Mouse (Mus musculus): ENCODE measurements around the gene Gm5105. TPM values are rescaled to one million over a fixed set of nuclear protein-coding genes. Genes with fewer than 3 reads are reported as not detected.

Gm5105 gene
- polyA plus RNA-seq, 1 experiment from 2014 or later: not detected

DNA sequence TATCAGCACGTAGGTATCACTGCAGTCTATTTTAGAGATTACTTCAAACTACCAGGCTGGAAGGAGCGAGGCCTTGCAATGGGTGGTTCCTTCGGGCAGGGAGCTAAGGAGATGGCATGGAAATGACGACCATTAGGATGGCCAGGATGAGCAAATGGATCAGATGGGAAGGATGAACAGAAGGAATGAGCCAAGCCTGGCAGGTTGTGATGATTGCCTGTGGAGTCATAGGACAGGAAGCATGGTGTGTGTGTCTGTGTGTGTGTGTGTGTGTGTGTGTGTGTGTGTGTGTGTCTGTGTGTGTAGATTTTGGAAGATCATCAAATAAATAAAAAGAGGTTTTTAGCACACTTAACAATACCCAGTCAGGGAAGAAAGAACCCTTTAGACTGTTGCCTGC lies 44.5 kb downstream of the Gm5105 start:
- WGBS: 76% methylated on average over 4 of the region's 4 CpGs

DNA sequence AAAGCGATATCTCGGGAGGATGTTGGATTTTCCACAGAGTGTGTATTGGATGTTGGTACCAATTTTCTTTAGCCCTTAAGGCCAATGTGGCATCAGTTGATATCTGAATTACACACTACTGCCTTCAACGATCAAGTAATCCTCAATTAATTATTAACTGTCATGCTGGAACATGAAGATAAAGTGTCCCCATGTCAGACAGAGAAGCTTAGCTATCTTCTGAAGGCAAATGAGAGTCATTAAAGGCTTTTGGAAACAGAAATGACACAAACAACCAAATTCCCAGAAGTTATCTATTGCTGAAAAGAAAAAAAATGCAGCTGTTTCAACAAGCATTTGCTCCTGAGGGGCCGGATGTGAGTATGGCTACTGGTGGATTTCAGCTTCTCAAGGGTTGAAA lies 45.2 kb downstream of the Gm5105 start:
- DNase-seq (no peak), ATAC-seq (ENCODE audit: low FRiP score, low TSS enrichment) (no peak)
- WGBS: 66% methylated on average over 4 of the region's 4 CpGs
- Histone ChIP-seq H3K9ac (replicated peaks; ENCODE audit: low read length) (no peak overlapping the region), H3K9me3 (ENCODE audit: control insufficient read depth, low read length) (no peaks in the 10 kb centered on the region), H3K4me2 (ENCODE audit: low read length) (no peak overlapping the region), H3K27ac (replicated peaks; ENCODE audit: low read depth, low read length) (no peak overlapping the region), H3K4me3 (replicated peaks; ENCODE audit: low read depth, low read length) (no peak overlapping the region), H3K27me3 (ENCODE audit: control insufficient read depth, insufficient read depth, low read length) (no peaks in the 10 kb centered on the region), H3K4me1 (ENCODE audit: control insufficient read depth, insufficient read depth, low read length) (no peaks in the 10 kb centered on the region), H3K36me3 (ENCODE audit: control insufficient read depth, insufficient read depth, low read length) (no peaks in the 10 kb centered on the region)

More for the DNA sequence above, 44.5 kb downstream of the Gm5105 start:
- no peak overlapping the region for H3K27ac ChIP-seq (replicated peaks; ENCODE audit: low read depth, low read length)
- no peak overlapping the region for H3K4me3 ChIP-seq (replicated peaks; ENCODE audit: low read depth, low read length)
- H3K4me2 ChIP-seq (ENCODE audit: low read length): no peak overlapping the region
- no peaks in the 10 kb centered on the region for H3K36me3 ChIP-seq (ENCODE audit: control insufficient read depth, insufficient read depth, low read length)
- ATAC-seq (ENCODE audit: low FRiP score, low TSS enrichment) (no peak), DNase-seq (no peak)
- H3K9me3 ChIP-seq (ENCODE audit: control insufficient read depth, low read length): no peaks in the 10 kb centered on the region
- no peaks in the 10 kb centered on the region for H3K4me1 ChIP-seq (ENCODE audit: control insufficient read depth, insufficient read depth, low read length)
- H3K9ac ChIP-seq (replicated peaks; ENCODE audit: low read length): no peak overlapping the region
- H3K27me3 ChIP-seq (ENCODE audit: control insufficient read depth, insufficient read depth, low read length): no peaks in the 10 kb centered on the region

DNA sequence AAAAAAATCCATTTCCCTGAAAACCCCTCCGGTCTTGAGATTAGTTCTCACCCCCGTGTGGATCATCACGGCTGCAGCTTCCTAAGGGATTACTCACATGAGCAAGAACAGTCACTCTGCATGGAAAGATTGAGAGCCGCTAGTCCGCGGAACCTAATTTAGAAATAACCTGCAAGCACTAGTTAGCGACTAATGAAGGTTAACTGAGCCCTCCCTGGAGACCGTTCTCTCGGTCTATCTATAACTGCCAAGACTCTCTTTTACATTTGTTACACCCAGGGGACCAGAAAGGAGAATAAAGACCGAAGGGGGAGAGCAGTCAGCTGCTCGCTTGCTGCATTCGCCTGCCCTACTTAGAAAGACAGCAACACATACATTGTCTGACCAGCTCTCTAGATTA lies 50.4 kb downstream of the Gm5105 start:
- WGBS: 49% methylated on average over 12 of the region's 12 CpGs
- H3K4me2 ChIP-seq (ENCODE audit: low read length): peak overlapping the region; percentile 21
- H3K36me3 ChIP-seq (ENCODE audit: control insufficient read depth, insufficient read depth, low read length): no peaks in the 10 kb centered on the region
- no peaks in the 10 kb centered on the region for H3K9me3 ChIP-seq (ENCODE audit: control insufficient read depth, low read length)
- no peaks in the 10 kb centered on the region for H3K4me1 ChIP-seq (ENCODE audit: control insufficient read depth, insufficient read depth, low read length)
- H3K27ac ChIP-seq (replicated peaks; ENCODE audit: low read depth, low read length): peak overlapping the region; percentile 49
- ATAC-seq (ENCODE audit: low FRiP score, low TSS enrichment) (no peak), DNase-seq (peak; percentile 67)
- no peak overlapping the region for H3K4me3 ChIP-seq (replicated peaks; ENCODE audit: low read depth, low read length)
- H3K27me3 ChIP-seq (ENCODE audit: control insufficient read depth, insufficient read depth, low read length): no peaks in the 10 kb centered on the region
- H3K9ac ChIP-seq (replicated peaks; ENCODE audit: low read length): no peak overlapping the region

DNA sequence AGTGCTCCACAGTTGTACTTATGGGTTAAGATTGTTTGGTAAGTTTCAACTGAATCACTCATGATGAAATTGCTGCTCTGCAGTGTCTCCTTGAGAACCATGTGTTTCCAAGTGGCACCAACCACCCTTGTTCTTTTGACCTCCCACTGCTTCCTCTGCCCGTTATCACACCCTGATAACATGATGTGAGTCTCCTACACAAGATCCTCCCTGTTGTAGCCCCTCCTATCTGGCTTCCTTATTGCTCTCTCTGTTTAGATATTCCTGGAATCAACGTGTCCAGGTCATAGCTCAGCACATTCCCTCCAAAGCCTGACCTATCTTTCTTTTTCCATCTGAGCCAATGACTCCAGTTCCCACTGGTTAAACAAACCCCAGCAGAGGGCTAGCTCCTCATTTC lies 52.5 kb downstream of the Gm5105 start:
- DNase-seq: no peak
- Histone ChIP-seq H3K4me2 (ENCODE audit: low read length) (no peak overlapping the region), H3K27ac (replicated peaks; ENCODE audit: low read depth, low read length) (no peak overlapping the region), H3K9ac (replicated peaks; ENCODE audit: low read length) (no peak overlapping the region), H3K4me3 (replicated peaks; ENCODE audit: low read depth, low read length) (no peak overlapping the region), H3K27me3 (ENCODE audit: control insufficient read depth, insufficient read depth, low read length) (no peaks in the 10 kb centered on the region), H3K36me3 (ENCODE audit: control insufficient read depth, insufficient read depth, low read length) (no peaks in the 10 kb centered on the region), H3K4me1 (ENCODE audit: control insufficient read depth, insufficient read depth, low read length) (no peaks in the 10 kb centered on the region), H3K9me3 (ENCODE audit: control insufficient read depth, low read length) (no peaks in the 10 kb centered on the region)
- ATAC-seq (ENCODE audit: low FRiP score, low TSS enrichment): no peak
- 88% methylated on average over 2 of the region's 2 CpGs for WGBS

DNA sequence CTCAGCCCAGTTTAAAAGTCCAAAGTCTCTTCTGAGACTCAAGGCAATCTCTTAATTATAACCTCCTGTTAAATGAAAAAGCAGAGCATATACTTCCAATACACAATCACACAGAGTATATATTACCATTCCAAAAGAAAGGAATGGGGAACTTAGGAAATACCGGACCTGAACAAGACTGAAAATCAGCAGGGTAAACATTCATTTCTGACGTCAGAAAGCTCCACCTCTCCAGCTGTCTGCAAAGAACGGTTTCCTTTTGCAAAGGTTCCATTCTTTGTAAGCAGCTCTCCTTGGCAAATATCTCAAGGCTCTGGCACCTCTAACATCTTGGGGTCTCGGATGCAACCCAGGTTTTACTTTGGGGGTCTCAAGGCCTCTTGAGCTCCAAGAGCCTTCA lies 54.8 kb downstream of the Gm5105 start:
- no peak for ATAC-seq (ENCODE audit: low FRiP score, low TSS enrichment)
- no peaks in the 10 kb centered on the region for H3K36me3 ChIP-seq (ENCODE audit: control insufficient read depth, insufficient read depth, low read length)
- no peak overlapping the region for H3K4me3 ChIP-seq (replicated peaks; ENCODE audit: low read depth, low read length)
- no peak overlapping the region for H3K9ac ChIP-seq (replicated peaks; ENCODE audit: low read length)
- no peaks in the 10 kb centered on the region for H3K27me3 ChIP-seq (ENCODE audit: control insufficient read depth, insufficient read depth, low read length)
- DNase-seq: no peak
- no peaks in the 10 kb centered on the region for H3K4me1 ChIP-seq (ENCODE audit: control insufficient read depth, insufficient read depth, low read length)
- WGBS: 69% methylated on average over 4 of the region's 4 CpGs
- no peak overlapping the region for H3K4me2 ChIP-seq (ENCODE audit: low read length)
- no peaks in the 10 kb centered on the region for H3K9me3 ChIP-seq (ENCODE audit: control insufficient read depth, low read length)
- no peak overlapping the region for H3K27ac ChIP-seq (replicated peaks; ENCODE audit: low read depth, low read length)

DNA sequence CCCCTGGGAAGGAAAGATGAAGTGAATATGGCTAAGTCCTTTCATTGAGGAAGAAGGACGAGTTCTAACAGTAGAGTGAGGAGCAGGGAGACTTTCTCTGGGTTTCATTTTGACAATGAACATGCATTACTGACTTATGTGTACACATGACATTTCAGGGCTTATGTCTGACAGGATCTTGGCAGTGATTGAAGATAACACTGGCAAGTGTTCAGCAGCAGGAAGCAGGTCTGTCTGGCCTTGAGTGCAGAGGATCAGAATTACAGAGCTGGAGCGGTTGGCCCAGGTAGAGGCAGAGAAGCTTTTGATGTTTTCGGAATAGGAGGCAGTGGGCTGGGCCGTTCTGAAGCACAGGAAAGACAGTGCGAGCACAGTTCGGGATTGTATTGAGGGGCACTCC lies 59.0 kb downstream of the Gm5105 start:
- 84% methylated on average over 6 of the region's 6 CpGs for WGBS

GRCm38 (mm10) chr3:138006896-138007295 lies 60.3 kb downstream of the Gm5105 start:
- Histone ChIP-seq H3K27ac (replicated peaks; ENCODE audit: low read depth, low read length) (no peak overlapping the region), H3K9me3 (ENCODE audit: control insufficient read depth, low read length) (0 out of 2 replicates have a peak, but pooled peaks cover 6% of the 10 kb centered on the region), H3K9ac (replicated peaks; ENCODE audit: low read length) (no peak overlapping the region), H3K4me2 (ENCODE audit: low read length) (no peak overlapping the region), H3K27me3 (ENCODE audit: control insufficient read depth, insufficient read depth, low read length) (no peaks in the 10 kb centered on the region), H3K4me1 (ENCODE audit: control insufficient read depth, insufficient read depth, low read length) (no peaks in the 10 kb centered on the region), H3K36me3 (ENCODE audit: control insufficient read depth, insufficient read depth, low read length) (no peaks in the 10 kb centered on the region), H3K4me3 (replicated peaks; ENCODE audit: low read depth, low read length) (no peak overlapping the region)
- no peak for DNase-seq
- no peak for ATAC-seq (ENCODE audit: low FRiP score, low TSS enrichment)
- WGBS: 81% methylated on average over 3 of the region's 3 CpGs

More for the DNA sequence above, 59.0 kb downstream of the Gm5105 start:
- H3K9ac ChIP-seq (replicated peaks; ENCODE audit: low read length): no peak overlapping the region
- no peak overlapping the region for H3K4me3 ChIP-seq (replicated peaks; ENCODE audit: low read depth, low read length)
- DNase-seq (no peak), ATAC-seq (ENCODE audit: low FRiP score, low TSS enrichment) (no peak)
- no peaks in the 10 kb centered on the region for H3K4me1 ChIP-seq (ENCODE audit: control insufficient read depth, insufficient read depth, low read length)
- H3K4me2 ChIP-seq (ENCODE audit: low read length): no peak overlapping the region
- no peak overlapping the region for H3K27ac ChIP-seq (replicated peaks; ENCODE audit: low read depth, low read length)
- no peaks in the 10 kb centered on the region for H3K27me3 ChIP-seq (ENCODE audit: control insufficient read depth, insufficient read depth, low read length)
- H3K36me3 ChIP-seq (ENCODE audit: control insufficient read depth, insufficient read depth, low read length): no peaks in the 10 kb centered on the region
- H3K9me3 ChIP-seq (ENCODE audit: control insufficient read depth, low read length): 0 out of 2 replicates have a peak, but pooled peaks cover 6% of the 10 kb centered on the region

GRCm38 (mm10) chr3:138003264-138003663 lies 63.9 kb downstream of the Gm5105 start:
- H3K4me3 ChIP-seq (replicated peaks; ENCODE audit: low read depth, low read length): no peak overlapping the region
- 90% methylated on average over 7 of the region's 7 CpGs for WGBS

DNA sequence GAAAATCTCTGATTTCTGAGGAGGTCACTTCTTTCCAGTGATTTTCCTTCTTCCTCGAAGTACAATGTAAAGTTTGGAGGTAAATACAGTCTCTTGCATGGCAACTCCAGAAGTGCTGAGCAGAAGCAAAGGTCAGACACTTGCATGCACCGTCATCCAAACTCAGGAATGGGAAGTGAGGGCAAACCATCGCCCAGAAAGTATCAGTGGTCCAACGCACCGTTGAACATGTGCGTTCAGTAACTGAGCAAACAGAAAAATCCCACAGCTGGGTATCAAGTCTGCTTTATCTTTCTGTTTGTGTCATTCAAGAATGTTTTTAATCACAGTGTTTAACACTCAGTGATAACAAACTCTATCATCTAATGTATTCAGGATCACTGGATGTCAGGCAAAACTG lies 64.6 kb downstream of the Gm5105 start:
- H3K27ac ChIP-seq (replicated peaks; ENCODE audit: low read depth, low read length): no peak overlapping the region
- H3K4me2 ChIP-seq (ENCODE audit: low read length): no peak overlapping the region
- ATAC-seq (ENCODE audit: low FRiP score, low TSS enrichment) (no peak), DNase-seq (no peak)
- H3K27me3 ChIP-seq (ENCODE audit: control insufficient read depth, insufficient read depth, low read length): no peaks in the 10 kb centered on the region
- H3K4me3 ChIP-seq (replicated peaks; ENCODE audit: low read depth, low read length): no peak overlapping the region
- H3K36me3 ChIP-seq (ENCODE audit: control insufficient read depth, insufficient read depth, low read length): no peaks in the 10 kb centered on the region
- no peak overlapping the region for H3K9ac ChIP-seq (replicated peaks; ENCODE audit: low read length)
- H3K4me1 ChIP-seq (ENCODE audit: control insufficient read depth, insufficient read depth, low read length): peaks cover 5% of the 10 kb centered on the region; the same call in 1 of the 2 replicates
- 0 out of 2 replicates have a peak, but pooled peaks cover 6% of the 10 kb centered on the region for H3K9me3 ChIP-seq (ENCODE audit: control insufficient read depth, low read length)
- WGBS: 86% methylated on average over 6 of the region's 6 CpGs

More at GRCm38 (mm10) chr3:138003264-138003663, 63.9 kb downstream of the Gm5105 start:
- ATAC-seq (ENCODE audit: low FRiP score, low TSS enrichment) (no peak), DNase-seq (no peak)
- Histone ChIP-seq H3K27me3 (ENCODE audit: control insufficient read depth, insufficient read depth, low read length) (no peaks in the 10 kb centered on the region), H3K9me3 (ENCODE audit: control insufficient read depth, low read length) (0 out of 2 replicates have a peak, but pooled peaks cover 6% of the 10 kb centered on the region), H3K4me1 (ENCODE audit: control insufficient read depth, insufficient read depth, low read length) (peaks cover 5% of the 10 kb centered on the region; the same call in 1 of the 2 replicates), H3K27ac (replicated peaks; ENCODE audit: low read depth, low read length) (no peak overlapping the region), H3K36me3 (ENCODE audit: control insufficient read depth, insufficient read depth, low read length) (no peaks in the 10 kb centered on the region), H3K4me2 (ENCODE audit: low read length) (no peak overlapping the region), H3K9ac (replicated peaks; ENCODE audit: low read length) (no peak overlapping the region)

All from midbrain, embryonic 14.5 days (tissue).